Mouse (Mus musculus): ENCODE results near the gene Pigx.

The Pigx gene

DNA sequence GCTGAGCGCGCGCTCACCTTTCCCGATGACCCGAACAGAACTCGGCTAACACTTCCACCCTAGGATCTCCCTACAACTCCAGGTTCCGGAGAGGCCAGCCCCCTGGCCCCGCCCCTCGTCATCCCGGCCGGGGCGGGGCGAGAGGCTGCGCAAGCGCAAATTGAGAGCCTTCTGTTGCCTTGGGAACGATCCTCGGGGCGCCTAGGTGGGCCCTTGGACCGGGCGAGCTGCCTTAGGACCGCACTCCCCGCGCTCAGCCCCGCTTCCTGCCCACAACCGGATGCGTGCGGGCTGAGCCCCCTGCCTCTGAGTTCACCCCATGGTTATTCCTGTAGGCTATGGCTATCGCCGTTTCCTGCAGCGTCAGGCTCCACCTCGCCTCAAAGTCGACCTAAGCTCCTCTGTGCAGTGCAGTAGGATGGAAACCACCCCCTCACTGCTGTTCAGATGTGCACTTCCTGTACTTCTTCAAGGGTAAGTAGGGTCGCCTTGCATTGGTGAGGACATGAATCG is at the start of gene Pigx, which contains the start of gene Cep19:
Gene Pigx, minus strand, starts transcription at position 103 of the 513 bp plus-strand sequence.
Gene Cep19, plus strand, starts transcription at position 163 of the 513 bp plus-strand sequence.
- peak; percentile 88 for DNase-seq (ENCODE audit: low spot score)

DNA sequence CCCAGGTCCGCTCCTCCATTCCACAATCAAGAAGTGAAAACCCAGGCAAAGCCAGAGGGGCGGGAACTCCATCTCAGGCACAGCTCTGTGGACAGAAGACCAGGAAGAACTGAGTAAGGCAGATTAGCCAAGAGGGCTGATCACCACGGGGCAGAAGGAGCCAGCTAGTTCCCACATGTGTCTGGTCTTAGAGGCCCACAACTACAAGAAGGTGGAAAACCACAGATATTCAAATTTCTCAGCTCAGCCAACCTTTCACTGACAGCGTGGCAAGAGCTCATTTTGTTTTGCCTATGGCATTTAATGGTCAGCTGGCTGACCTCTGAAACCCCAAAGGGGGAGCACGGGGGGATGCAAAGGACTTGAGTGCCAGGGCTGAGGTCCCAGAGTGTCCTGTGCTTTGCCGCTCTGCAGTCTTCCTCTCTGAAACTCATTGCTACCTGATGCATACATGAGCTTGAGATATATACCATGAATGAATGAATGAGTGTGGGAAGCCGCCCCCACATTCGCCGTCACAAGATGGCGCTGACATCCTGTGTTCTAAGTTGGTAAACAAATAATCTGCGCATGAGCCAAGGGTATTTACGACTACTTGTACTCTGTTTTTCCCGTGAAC is 48.2 kb upstream of the Pigx start:
- DNase-seq (ENCODE audit: low spot score), result no peak

DNA sequence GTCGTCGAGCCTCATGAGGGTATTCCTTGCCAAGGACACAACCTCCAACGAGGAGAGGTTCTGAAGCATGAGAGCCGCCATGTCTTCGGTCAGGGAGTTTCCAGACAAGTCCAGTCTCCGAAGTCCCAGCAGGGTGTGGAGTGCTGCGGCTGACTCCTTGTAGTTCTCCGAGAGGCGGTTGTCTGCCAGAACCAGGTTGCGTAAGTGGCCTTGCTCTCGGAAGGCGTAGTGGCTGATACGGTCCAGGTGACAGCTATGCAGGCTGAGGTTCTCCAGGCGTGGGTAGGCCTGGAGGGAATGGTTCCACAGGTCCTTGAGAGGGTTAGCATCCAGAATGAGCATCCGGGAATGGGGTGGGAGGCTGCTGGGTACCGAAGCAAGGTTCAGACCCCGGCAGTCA is 45.1 kb upstream of the Pigx start:
- no peak for DNase-seq (ENCODE audit: low spot score)

DNA sequence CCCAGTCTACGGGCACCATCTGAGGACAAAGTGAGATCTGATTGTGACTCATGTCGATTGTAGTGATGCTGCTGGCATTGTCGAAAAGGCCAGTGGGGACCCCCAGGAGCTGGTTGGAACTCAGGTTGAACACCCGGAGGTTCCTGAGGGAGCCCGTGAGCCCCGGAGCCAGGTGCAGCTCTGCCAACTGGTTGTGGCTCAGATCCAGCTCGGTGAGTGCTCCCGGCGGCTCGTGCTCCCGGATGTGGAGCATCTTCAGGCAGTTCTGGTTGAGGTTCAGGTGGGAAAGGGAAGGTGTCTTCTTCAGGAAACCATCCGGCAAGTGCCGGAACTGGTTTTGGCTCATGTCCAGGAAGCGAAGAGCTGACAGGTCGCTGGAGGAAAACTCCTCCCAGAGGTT is 44.2 kb upstream of the Pigx start:
- no peak for DNase-seq (ENCODE audit: low spot score)

GRCm38 (mm10) chr16:32138954-32139353 is 39.4 kb upstream of the Pigx start:
- no peak for DNase-seq (ENCODE audit: low spot score)

GRCm38 (mm10) chr16:32135842-32136357 is 36.4 kb upstream of the Pigx start:
- no peak for DNase-seq (ENCODE audit: low spot score)

GRCm38 (mm10) chr16:32133148-32133547 is 33.6 kb upstream of the Pigx start:
- no peak for DNase-seq (ENCODE audit: low spot score)

GRCm38 (mm10) chr16:32130190-32130826 is 30.8 kb upstream of the Pigx start:
- peak; percentile 87 for DNase-seq (ENCODE audit: low spot score)

DNA sequence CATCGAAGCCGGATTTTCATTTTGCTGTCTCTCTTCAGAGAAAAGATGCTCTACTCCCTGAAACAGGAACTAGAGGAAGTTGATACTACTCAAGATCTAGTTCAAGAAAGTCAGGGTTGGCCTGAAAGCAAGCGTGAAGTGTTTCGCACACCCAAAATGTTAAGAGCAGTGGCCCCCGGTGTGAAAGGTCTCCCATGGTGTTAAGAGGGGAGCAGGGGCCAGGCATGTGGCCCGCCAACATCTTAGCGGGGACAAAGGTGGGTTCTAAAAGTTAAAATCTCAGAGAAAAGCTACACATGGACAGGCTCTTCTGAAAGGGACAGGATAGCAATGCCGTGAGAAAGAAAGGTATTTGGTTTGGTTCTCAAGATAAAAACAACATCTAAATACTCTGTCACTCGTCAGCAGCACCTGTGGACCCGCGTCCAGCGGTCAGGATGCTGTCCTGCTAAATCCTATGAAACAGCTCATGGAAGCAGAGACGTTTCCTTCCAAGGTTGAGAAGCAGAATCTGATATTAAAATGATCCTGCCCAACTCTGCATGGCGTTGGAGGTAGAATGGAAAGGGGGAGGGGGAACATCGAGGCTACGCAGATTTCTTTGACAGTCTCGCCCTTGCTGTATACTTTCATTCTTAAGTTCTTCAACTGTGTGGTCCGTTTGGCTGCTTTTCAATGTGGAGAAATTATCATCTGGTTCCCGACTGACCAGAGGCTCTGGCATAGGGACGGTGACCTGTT is 30.1 kb upstream of the Pigx start:
- DNase-seq (ENCODE audit: low spot score), result peak; percentile 34

DNA sequence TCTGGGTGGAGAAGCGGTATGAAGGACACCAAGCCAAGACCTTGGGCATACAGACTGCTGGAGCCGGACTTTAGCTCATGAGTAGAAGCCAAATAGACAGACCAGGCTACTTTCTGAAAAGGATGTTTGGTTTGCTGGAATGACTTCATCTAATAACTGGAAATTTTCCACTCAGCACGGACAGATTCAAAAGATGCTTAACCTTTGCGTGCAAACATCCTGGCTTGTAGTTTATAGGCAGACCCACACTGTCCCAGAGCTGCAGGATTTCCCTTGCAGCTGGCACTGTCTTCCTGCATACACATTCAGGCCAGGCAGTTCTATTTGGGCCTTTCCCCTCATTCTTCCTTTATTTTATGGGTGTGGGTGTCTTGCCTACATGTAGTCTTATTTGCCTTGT is 27.5 kb upstream of the Pigx start:
- DNase-seq (ENCODE audit: low spot score), result no peak

- no peak for DNase-seq (ENCODE audit: low spot score)
Observed at GRCm38 (mm10) chr16:32125364-32125763, 25.8 kb upstream of the Pigx start.

GRCm38 (mm10) chr16:32124444-32125335 is 25.1 kb upstream of the Pigx start:
- DNase-seq (ENCODE audit: low spot score), result no peak

DNA sequence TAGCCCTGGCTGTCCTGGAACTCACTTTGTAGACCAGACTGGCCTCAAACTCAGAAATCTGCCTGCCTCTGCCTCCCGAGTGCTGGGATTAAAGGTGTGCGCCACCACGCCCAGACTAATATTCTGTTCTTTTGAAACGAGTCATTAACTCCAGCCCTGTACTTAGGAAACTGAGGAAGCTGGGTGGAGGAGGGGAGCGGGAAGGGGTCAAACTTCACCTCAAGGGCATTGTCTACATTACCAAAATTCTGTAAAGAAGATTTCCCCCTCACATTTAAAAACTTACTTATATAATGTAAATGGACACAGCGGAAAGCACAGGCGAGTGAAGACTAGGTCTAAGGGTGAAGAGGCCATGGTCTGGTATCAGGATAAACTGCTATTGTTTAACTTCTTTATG is 24.5 kb upstream of the Pigx start:
- DNase-seq (ENCODE audit: low spot score), result no peak

GRCm38 (mm10) chr16:32120454-32120853 is 20.9 kb upstream of the Pigx start:
- no peak for DNase-seq (ENCODE audit: low spot score)

GRCm38 (mm10) chr16:32116186-32116585 is 16.6 kb upstream of the Pigx start:
- DNase-seq (ENCODE audit: low spot score), result no peak

DNA sequence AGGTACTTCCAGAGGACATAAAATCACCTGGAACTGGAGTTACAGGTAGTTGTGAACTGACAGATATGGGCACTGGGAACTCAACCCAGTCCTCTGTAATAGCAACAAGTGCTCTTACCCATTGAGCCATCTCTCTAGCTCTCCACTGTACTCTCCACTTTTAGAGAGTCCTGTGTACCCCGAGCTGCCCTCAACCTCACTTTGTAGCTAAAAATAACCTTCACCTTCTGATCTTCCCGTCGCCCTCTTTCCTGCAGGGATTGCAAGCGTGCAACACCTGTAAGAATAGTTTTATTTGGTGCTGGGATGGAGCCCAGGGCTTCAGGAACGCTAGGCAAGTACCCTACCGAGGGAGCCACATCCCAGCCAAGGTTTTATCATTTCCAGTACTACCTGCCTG is 16.2 kb upstream of the Pigx start:
- DNase-seq (ENCODE audit: low spot score), result no peak

GRCm38 (mm10) chr16:32114968-32115695 is 15.6 kb upstream of the Pigx start:
- DNase-seq (ENCODE audit: low spot score), result peak; percentile 82

DNA sequence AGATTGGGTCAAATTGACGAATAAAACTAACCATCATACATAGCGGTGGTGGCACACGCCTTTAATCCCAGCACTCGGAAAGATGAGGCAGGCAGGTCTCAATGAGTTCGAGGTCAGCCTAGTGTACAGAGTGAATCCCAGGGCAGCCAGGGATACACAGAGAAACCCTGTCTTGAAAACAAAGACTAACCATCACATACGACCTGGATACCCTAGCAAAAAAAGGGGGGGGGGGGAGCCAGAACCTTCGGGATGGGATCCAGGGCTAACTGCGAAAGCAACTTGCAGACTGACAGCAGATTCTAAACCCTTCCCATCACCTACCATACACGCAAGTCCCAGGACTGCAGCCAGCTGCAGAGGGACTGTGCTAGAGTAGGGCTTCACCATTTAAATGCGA is 14.9 kb upstream of the Pigx start:
- DNase-seq (ENCODE audit: low spot score), result no peak

- DNase-seq (ENCODE audit: low spot score), result peak; percentile 86
Observed at GRCm38 (mm10) chr16:32113541-32114218, 14.1 kb upstream of the Pigx start.

DNA sequence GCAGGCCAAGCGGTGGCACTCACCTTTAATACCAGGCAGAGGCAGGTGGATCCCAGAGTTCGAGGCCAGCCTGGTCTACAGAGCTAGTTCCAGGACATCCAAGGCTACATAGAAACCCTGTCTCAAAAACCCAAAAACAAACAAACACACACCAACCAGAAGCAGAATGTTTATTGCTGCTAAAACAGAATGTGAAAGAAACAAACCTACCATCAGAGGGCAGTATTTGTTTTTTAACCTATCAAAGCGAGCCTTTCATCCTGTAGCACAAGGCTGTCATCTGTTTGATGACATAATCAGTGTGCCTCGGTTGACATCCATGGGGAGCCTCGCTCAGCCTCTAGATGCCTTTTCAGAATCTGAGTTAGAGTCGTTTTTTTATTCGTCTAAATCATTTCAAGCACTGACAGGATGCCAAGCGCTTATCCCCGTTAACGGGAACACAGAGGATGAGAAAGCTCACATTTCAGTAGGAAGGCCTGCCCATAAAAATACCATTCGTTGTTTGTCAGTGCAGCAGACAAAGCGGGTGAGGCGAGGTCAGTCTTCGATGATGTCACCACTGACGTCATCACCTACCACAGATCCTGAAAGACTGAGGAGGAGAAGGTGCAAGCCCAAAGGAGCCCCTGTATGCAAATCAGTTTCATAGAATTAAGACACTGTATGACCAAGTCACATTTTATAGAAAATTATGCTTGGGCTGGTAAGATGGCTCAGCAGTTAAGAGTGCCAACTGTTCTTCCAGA is 11.6 kb upstream of the Pigx start:
- peak; percentile 60 for DNase-seq (ENCODE audit: low spot score)

Data from T-cell, adult 2 months (primary cell).